Mouse (Mus musculus): Measurements from ENCODE around the gene Eef2kmt.

- TF ChIP-seq CTCF (IDR thresholded peaks at IDR 0.05; ENCODE audit: extremely low read depth, insufficient read length, insufficient replicate concordance, low read depth, low read length) (no peak), POLR2A (IDR thresholded peaks at IDR 0.05; ENCODE audit: low read depth, low read length) (no peak)
Measured at GRCm38 (mm10) chr16:5203200-5203599, 52.6 kb downstream of the Eef2kmt start.

Measured in small intestine, adult 2 months (tissue).